Mouse (Mus musculus) intestine, postnatal 0 days (tissue): ENCODE measurements around the gene Man2a1. TPM values are rescaled to one million over a fixed set of nuclear protein-coding genes. Genes with fewer than 3 reads are reported as not detected.

Experiments
- ATAC-seq: fragments of 200-750 bp; cut with Nextera tagmentation; 2 replicates; pipeline ENCODE4 v1.8.0; 2017; ENCODE audit warnings: mild to moderate bottlenecking, moderate TSS enrichment, moderate library complexity
- H3K27ac ChIP-seq: fragments of 300-500 bp; sonication (generic); 2 replicates; pipeline ENCODE4 v1.5.1; 2014; ENCODE audit warnings: mild to moderate bottlenecking, low read depth, low read length, moderate library complexity
- H3K27me3 ChIP-seq: fragments of 300-500 bp; sonication (generic); replicated peaks from 2 replicates; pipeline ENCODE4 v1.6.1; 2014; ENCODE audit warnings: low read length, mixed read lengths; ENCODE audit not compliant: control insufficient read depth, insufficient read depth
- H3K36me3 ChIP-seq: fragments of 300-500 bp; sonication (generic); 2 replicates; pipeline ENCODE4 v1.6.1; 2014; ENCODE audit warnings: mild to moderate bottlenecking, moderate library complexity; ENCODE audit not compliant: control insufficient read depth, insufficient read depth
- H3K4me1 ChIP-seq: fragments of 300-500 bp; sonication (generic); replicated peaks from 2 replicates; pipeline ENCODE4 v1.6.1; 2014; ENCODE audit warnings: antibody characterized with exemption, low read length, mixed read lengths; ENCODE audit not compliant: control insufficient read depth, insufficient read depth
- H3K4me2 ChIP-seq: fragments of 300-500 bp; sonication (generic); replicated peaks from 2 replicates; pipeline ENCODE4 v1.6.1; 2014; ENCODE audit warnings: low read depth, mild to moderate bottlenecking, moderate library complexity
- H3K4me3 ChIP-seq: fragments of 300-500 bp; sonication (generic); 2 replicates; pipeline ENCODE4 v1.5.1; 2014; ENCODE audit warnings: low read depth, low read length
- H3K9ac ChIP-seq: fragments of 300-500 bp; sonication (generic); 2 replicates; pipeline ENCODE4 v1.6.1; 2014; ENCODE audit warnings: mild to moderate bottlenecking, low read depth, low read length
- H3K9me3 ChIP-seq: fragments of 300-500 bp; sonication (generic); 2 replicates; pipeline ENCODE4 v1.6.1; 2016; ENCODE audit warnings: mixed run types; ENCODE audit not compliant: control insufficient read depth
- CTCF ChIP-seq: sonication (generic); IDR thresholded peaks from 2 replicates; pipeline ENCODE4 v1.5.1; 2016; ENCODE audit warnings: low read depth, mild to moderate bottlenecking, control low read depth, antibody characterized with exemption, moderate library complexity
- WGBS: fragments of 180-500 bp; shearing (Covaris S2); extraction: QIAGEN DNeasy Blood & Tissue Kit; methylation state at CpG from one replicate; pipeline ENCODE4 v1.1.7; 2014; 5-methylcytosine and 5-hydroxymethylcytosine counted together
- polyA plus RNA-seq: library from polyadenylated mRNA; unstranded; fragments of >200 nt; fragmentation: Nextera tagmentation; extraction: Ambion mirVana; gene quantifications from 2 replicates; pipeline ENCODE4 v1.2.1, GENCODE M21; 2015

Man2a1 gene
- polyA plus RNA-seq, 1 experiment from 2014 or later = 7.2 TPM

DNA sequence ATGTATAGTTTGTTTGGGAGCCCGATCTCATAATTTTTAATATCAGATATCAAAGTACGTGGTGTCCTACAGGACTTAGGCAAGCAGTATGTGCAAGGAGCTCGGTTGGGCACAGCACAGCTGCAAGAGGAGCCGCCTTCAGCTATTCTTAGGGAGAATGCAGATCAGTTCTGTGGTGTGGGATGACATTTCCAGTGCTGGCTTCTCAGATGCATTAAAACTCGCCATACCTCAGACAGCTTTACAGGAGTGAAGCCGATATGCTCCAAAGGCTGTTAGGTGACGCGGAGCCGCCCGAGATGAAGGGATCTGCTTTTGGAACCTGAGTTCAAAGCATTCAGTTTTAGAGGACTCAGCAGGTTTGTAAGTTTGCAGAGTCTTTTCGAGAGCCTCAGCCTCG, 30.0 kb downstream of the Man2a1 start:
- no peak for TF ChIP-seq CTCF
- no peaks in the 10 kb centered on the region for H3K27me3 ChIP-seq
- ATAC-seq = no peak
- no peaks in the 10 kb centered on the region for H3K9me3 ChIP-seq
- no peak overlapping the region for H3K4me2 ChIP-seq
- no peak overlapping the region for H3K4me3 ChIP-seq
- peaks cover 42% of the 10 kb centered on the region for H3K36me3 ChIP-seq
- no peaks in the 10 kb centered on the region for H3K4me1 ChIP-seq
- WGBS = 95% methylated on average over 12 of the region's 12 CpGs
- H3K9ac ChIP-seq = no peak overlapping the region
- no peak overlapping the region for H3K27ac ChIP-seq

DNA sequence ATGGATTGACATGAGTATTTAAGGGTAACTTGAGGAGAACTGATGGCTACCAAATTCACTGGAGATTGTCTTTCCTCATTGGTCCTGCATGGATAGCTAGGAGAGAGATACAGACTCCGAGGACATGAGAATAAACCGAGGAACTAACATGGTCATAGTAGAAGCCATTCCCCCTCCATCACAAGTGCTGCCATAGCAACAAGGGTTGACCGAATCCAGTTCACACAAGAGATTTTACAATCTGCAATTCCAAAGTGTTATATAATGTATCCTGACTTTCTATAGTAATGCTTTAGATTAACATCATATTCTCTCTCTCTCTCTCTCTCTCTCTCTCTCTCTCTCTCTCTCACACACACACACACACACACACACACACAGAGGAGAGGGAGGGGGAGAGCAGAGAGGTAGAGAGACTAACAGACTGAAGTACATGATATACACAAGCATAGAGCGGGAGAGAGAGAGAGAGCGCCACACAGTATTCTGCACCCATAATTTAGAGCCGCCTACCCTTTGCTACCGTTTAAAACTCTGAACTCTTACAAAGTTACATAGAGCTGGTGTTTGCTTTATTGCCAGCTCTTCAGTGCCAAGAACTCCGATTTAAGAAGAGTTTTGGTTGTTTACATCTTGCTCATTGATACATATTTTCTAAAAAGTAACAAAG, 37.5 kb downstream of the Man2a1 start:
- ATAC-seq = no peak

DNA sequence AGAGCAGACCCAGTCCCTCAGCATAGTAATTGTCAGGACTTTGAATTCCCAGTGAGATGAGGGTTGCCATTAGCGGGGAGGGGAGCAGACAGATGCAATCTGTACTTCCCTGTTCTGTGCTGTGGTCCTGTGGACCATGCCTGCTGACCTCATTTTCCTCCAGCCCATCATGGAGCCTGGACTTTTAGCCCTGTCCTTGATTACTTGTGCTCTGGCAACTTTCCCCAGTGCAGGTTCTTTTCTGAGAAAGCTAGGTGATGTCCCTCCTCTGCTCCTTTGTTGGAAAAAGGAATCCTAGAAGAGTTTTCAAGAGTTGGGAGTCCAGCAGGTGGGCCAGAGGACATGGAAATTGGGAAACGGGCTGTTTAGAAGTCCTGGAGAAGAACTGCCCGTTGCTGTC, 40.8 kb downstream of the Man2a1 start:
- no peak overlapping the region for H3K4me3 ChIP-seq

More for the DNA sequence above, 37.5 kb downstream of the Man2a1 start:
- H3K36me3 ChIP-seq = peaks cover 15% of the 10 kb centered on the region
- H3K27ac ChIP-seq = no peak overlapping the region
- no peak for TF ChIP-seq CTCF
- no peaks in the 10 kb centered on the region for H3K27me3 ChIP-seq
- H3K9ac ChIP-seq = no peak overlapping the region
- H3K4me2 ChIP-seq = no peak overlapping the region
- H3K4me1 ChIP-seq = no peaks in the 10 kb centered on the region
- 78% methylated on average over 8 of the region's 8 CpGs for WGBS
- H3K4me3 ChIP-seq = no peak overlapping the region
- H3K9me3 ChIP-seq = no peaks in the 10 kb centered on the region

DNA sequence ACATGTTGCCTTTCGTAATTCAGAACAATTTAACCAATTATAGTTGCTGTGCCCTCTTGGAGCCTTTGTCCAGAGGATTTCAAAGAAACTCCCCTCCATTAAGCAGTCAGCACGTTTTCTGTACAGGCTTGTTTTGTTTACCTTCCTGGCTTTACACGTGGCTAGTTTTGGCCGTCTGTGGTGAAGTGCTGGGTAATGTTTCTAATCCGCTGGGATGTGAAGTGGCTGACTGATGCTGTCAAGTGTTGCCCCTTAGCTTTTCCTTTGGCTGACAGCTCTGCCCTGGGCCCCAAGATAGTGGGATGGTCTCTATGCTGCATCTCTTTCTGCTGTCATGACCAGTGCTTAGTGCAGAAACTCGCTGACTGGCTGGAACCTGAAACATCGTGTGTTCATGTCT, 43.1 kb downstream of the Man2a1 start:
- H3K27me3 ChIP-seq = no peaks in the 10 kb centered on the region
- ATAC-seq = no peak
- H3K36me3 ChIP-seq = peaks cover 16% of the 10 kb centered on the region
- no peak overlapping the region for H3K9ac ChIP-seq
- H3K4me1 ChIP-seq = no peaks in the 10 kb centered on the region
- no peaks in the 10 kb centered on the region for H3K9me3 ChIP-seq
- H3K27ac ChIP-seq = no peak overlapping the region
- WGBS = 55% methylated on average over 7 of the region's 7 CpGs
- TF ChIP-seq CTCF = no peak
- H3K4me2 ChIP-seq = no peak overlapping the region
- H3K4me3 ChIP-seq = no peak overlapping the region

More for the DNA sequence above, 40.8 kb downstream of the Man2a1 start:
- Histone ChIP-seq H3K27me3 (no peaks in the 10 kb centered on the region), H3K9ac (no peak overlapping the region), H3K36me3 (peaks cover 15% of the 10 kb centered on the region), H3K27ac (no peak overlapping the region), H3K9me3 (no peaks in the 10 kb centered on the region), H3K4me2 (no peak overlapping the region), H3K4me1 (no peaks in the 10 kb centered on the region)
- no peak for TF ChIP-seq CTCF
- WGBS = 81% methylated on average over 3 of the region's 3 CpGs
- 0 out of 2 replicates have a peak, but pooled peaks have one; percentile 6 for ATAC-seq

DNA sequence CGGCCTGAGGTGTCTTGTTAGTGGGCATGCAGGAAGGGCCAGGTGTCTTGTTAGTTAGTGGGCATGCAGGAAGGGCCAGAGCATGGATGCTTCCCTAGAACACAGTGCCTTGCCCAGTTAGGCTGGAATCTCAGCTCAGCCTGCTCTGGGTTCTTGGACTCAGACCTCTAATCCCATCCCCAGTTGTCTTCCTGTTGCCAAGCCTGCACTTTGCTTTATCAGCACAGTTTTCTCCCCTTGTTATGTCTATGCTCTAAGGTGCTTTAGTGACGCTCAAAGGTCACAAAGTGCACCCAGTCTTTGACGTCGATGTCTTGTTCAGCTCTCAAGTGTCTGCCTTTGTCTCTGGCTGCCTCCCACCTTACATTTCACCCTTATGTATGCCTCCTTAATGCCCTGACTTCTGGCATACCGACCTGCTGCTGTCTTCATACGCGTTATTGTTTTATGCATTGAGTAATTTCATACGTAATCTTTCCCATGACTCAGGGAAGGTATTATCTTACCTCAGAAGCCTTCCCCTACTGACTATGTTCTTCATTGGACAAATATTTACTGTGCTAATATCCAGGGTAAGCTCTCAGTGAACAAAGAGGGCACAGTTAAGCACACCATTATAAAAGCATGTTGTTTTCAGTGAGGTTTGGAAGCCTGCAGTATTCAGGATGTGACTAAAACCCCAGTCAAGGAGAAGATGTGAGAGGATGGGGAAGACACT, 44.5 kb downstream of the Man2a1 start:
- H3K4me3 ChIP-seq = no peak overlapping the region
- no peaks in the 10 kb centered on the region for H3K27me3 ChIP-seq
- H3K9ac ChIP-seq = no peak overlapping the region
- peaks cover 9% of the 10 kb centered on the region; the same call in 1 of the 2 replicates for H3K36me3 ChIP-seq
- WGBS = 41% methylated on average over 8 of the region's 8 CpGs
- no peak overlapping the region for H3K4me2 ChIP-seq
- no peaks in the 10 kb centered on the region for H3K9me3 ChIP-seq
- TF ChIP-seq CTCF = no peak
- H3K27ac ChIP-seq = no peak overlapping the region
- ATAC-seq = peak; percentile 71
- H3K4me1 ChIP-seq = no peaks in the 10 kb centered on the region

DNA sequence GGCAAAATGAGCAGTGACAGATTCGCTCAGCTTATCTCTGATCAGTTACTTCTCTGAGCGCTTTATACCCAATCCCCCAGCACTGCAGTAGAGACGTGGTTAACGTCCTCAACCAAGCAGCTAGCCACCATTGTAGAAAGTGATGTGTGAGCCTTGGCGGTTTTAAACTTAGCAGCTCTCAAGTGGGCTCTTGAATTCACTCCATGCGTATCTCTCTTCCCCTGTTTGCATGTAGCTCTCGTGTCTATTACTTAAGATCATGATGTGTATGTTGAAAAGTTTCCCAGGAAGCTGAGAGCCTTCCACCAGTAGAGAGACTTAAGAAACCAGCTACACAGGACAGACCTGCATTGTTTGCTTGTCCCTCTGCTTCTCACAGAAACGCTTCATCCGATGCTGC, 46.9 kb downstream of the Man2a1 start:
- Histone ChIP-seq H3K9me3 (no peaks in the 10 kb centered on the region), H3K4me1 (no peaks in the 10 kb centered on the region), H3K9ac (no peak overlapping the region), H3K27me3 (no peaks in the 10 kb centered on the region), H3K27ac (no peak overlapping the region), H3K36me3 (peaks cover 17% of the 10 kb centered on the region), H3K4me3 (no peak overlapping the region), H3K4me2 (no peak overlapping the region)
- WGBS = 77% methylated on average over 9 of the region's 9 CpGs
- no peak for TF ChIP-seq CTCF
- no peak for ATAC-seq
